1 mouse cellular context compared by ENCODE assay signal in genomic region chr15:78589936-78590335, GRCm38 (mm10).
TF ChIP-seq lines count a peak whose summit lies in the region.

No protein-coding gene starts in this region.

TF ChIP-seq in CH12.LX, 34 proteins besides CTCF, POLR2A, EP300 and RAD21:
- no peak for TF ChIP-seq JUN (IDR thresholded peaks at IDR 0.05; ENCODE audit: insufficient read depth, low read depth, low read length)
- no peak for TF ChIP-seq ZNF384 (IDR thresholded peaks at IDR 0.05; ENCODE audit: low read depth, low read length)
- no peak for TF ChIP-seq JUND (conservative IDR thresholded peaks at IDR 0.05; ENCODE audit: low read depth, low read length)
- no peak for TF ChIP-seq USF1 (IDR thresholded peaks at IDR 0.05; ENCODE audit: low read depth, low read length)
- no peak for TF ChIP-seq ETS1 (conservative IDR thresholded peaks at IDR 0.05; ENCODE audit: low read depth, low read length)
- no peak for TF ChIP-seq MXI1 (IDR thresholded peaks at IDR 0.05; ENCODE audit: low read depth, low read length)
- no peak for TF ChIP-seq KAT2A (IDR thresholded peaks at IDR 0.05; ENCODE audit: insufficient replicate concordance, low read length)
- TF ChIP-seq GABPA (IDR thresholded peaks at IDR 0.05; ENCODE audit: insufficient replicate concordance, low read depth, low read length): no peak
- TF ChIP-seq CHD2 (IDR thresholded peaks at IDR 0.05; ENCODE audit: low read length): no peak
- TF ChIP-seq SMC3 (IDR thresholded peaks at IDR 0.05; ENCODE audit: low read depth, low read length): no peak
- TF ChIP-seq IRF4 (IDR thresholded peaks at IDR 0.05; ENCODE audit: low read depth, low read length): no peak
